Mouse (Mus musculus) ES-Bruce4 (cell line): ENCODE results near the gene Nxf1.
"Not testable (repeated sequence)": the region's sequence is repeated elsewhere in the genome, so short reads cannot be mapped to it uniquely, and the experiment has no call there.

Experiments
- CTCF ChIP-seq: IDR thresholded peaks from one replicate; pipeline ENCODE4 v1.8.1; 2011; ENCODE audit warnings: low read depth, low read length
- EP300 ChIP-seq: IDR thresholded peaks from 2 replicates; pipeline ENCODE4 v1.6.1; 2011; ENCODE audit warnings: low read depth, low read length; ENCODE audit not compliant: insufficient read depth
- POLR2A ChIP-seq: IDR thresholded peaks from one replicate; pipeline ENCODE4 v1.8.1; 2011; ENCODE audit warnings: low read length; ENCODE audit not compliant: insufficient read depth

DNA sequence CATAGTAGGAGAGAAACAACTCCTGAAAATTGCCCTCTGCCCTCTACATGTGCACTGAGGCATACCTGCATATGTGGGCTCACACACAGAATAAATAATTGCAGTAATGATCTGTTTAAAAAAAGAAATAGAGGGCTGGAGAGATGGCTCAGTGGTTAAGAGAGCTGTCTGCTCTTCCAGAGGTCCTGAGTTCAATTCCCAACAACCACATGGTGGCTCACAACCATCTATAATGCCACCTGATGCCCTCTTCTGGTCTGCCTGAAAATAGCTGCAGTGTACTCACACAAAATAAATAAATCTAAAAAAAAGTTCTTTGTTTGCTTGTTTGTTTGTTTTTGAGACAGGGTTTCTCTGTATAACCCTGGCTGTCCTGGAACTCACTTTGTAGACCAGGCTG lies 37.8 kb upstream of the Nxf1 start:
- TF ChIP-seq CTCF, POLR2A, EP300: not testable (repeated sequence)
